In genomic region chr2:134482683-134483082, GRCm38 (mm10) we compare ENCODE assay signal across 8 mouse cellular contexts.
DNase-seq lines count a peak whose midpoint lies in the region; ATAC-seq and TF ChIP-seq lines count a peak whose summit lies in the region.

No protein-coding gene starts in this region.

- H3K4me1 ChIP-seq in kidney, embryonic 16.5 days (ENCODE audit: insufficient read depth, low read length): no peaks in the 10 kb centered on the region
- no peaks in the 10 kb centered on the region; a peak in 1 of 4 replicates for H3K4me1 ChIP-seq in CH12.LX (ENCODE audit: control insufficient read depth in 1 of 2, insufficient read depth in 2 of 2)
- H3K4me1 ChIP-seq in hindbrain, postnatal 0 days (ENCODE audit: insufficient read depth, low read length): no peaks in the 10 kb centered on the region

- H3K9me3 ChIP-seq in kidney, embryonic 16.5 days (ENCODE audit: low read length): no peaks in the 10 kb centered on the region
- no peaks in the 10 kb centered on the region for H3K9me3 ChIP-seq in CH12.LX (replicated peaks; ENCODE audit: low read length)
- no peaks in the 10 kb centered on the region for H3K9me3 ChIP-seq in hindbrain, postnatal 0 days (ENCODE audit: low read length)

- no peak for TF ChIP-seq EP300 in CH12.LX (IDR thresholded peaks at IDR 0.05; ENCODE audit: low read length)

- DNase-seq in kidney, adult 11 months: no peak
- peak; percentile 56 for DNase-seq in CH12.LX (ENCODE audit: extremely low read depth)
- peak; percentile 67 for DNase-seq in brain, embryonic 14.5 days (ENCODE audit: low read depth)
- DNase-seq in hindbrain, postnatal 0 days (ENCODE audit: low spot score): peak; percentile 70
- no peak for DNase-seq in adrenal gland, postnatal 14 days
- no peak for DNase-seq in urinary bladder, postnatal 36 days (ENCODE audit: low spot score in 2 of 2)
- DNase-seq in spleen, postnatal 36 days (ENCODE audit: low spot score in 2 of 2): no peak

- H3K79me2 ChIP-seq in CH12.LX (replicated peaks; ENCODE audit: control insufficient read depth, extremely low read depth, insufficient read depth, poor library complexity, severe bottlenecking): no peaks in the 10 kb centered on the region

- peak in 1 of 2 experiments; percentile 58; a peak in 2 of 4 replicates for TF ChIP-seq CTCF in CH12.LX (conservative IDR thresholded peaks at IDR 0.05 in 1 of 2, IDR thresholded peaks at IDR 0.05 in 1 of 2; ENCODE audit: low read depth in 2 of 2, low read length in 2 of 2)
- TF ChIP-seq CTCF in brain, embryonic 14.5 days (IDR thresholded peaks at IDR 0.05; ENCODE audit: borderline replicate concordance, extremely low read depth, insufficient read depth, insufficient read length): peak; percentile 59; the same call in 1 of the 2 replicates
- peak; percentile 74 for TF ChIP-seq CTCF in hindbrain, postnatal 0 days (IDR thresholded peaks at IDR 0.05; ENCODE audit: low read depth)

- no peaks in the 10 kb centered on the region for H3K27me3 ChIP-seq in kidney, embryonic 16.5 days (ENCODE audit: insufficient read depth, low read length)
- H3K27me3 ChIP-seq in CH12.LX (replicated peaks): no peaks in the 10 kb centered on the region
- H3K27me3 ChIP-seq in hindbrain, postnatal 0 days (ENCODE audit: insufficient read depth, low read length): no peaks in the 10 kb centered on the region

- no peaks in the 10 kb centered on the region for H3K36me3 ChIP-seq in kidney, embryonic 16.5 days (ENCODE audit: insufficient read depth, low read length)
- no peaks in the 10 kb centered on the region for H3K36me3 ChIP-seq in CH12.LX (replicated peaks in 1 of 2; ENCODE audit: control insufficient read depth in 1 of 2, insufficient read depth in 1 of 2, low read length in 1 of 2)
- no peaks in the 10 kb centered on the region for H3K36me3 ChIP-seq in hindbrain, postnatal 0 days (ENCODE audit: insufficient read depth, low read length)

- dilution Hi-C loops in CH12.LX (cut with MboI; ENCODE audit: extremely low pct_ligation_motif_present, extremely low pct_unique_long_range_greater_than_20kb, low sequenced_read_pairs): no loop called here

- in situ Hi-C loops in CH12.LX (cut with MboI; ENCODE audit: low pct_ligation_motif_present, low pct_unique_long_range_greater_than_20kb, low sequenced_read_pairs): loop anchor here (25.0 kb wide), 1 partner anchor 395 kb away; no protein-coding TSS in a partner anchor

- H3K27ac ChIP-seq in kidney, embryonic 16.5 days (ENCODE audit: low read length): no peak overlapping the region
- H3K27ac ChIP-seq in CH12.LX (ENCODE audit: insufficient read depth, low read depth): no peak overlapping the region
- no peak overlapping the region for H3K27ac ChIP-seq in hindbrain, postnatal 0 days

- H3K4me3 ChIP-seq in kidney, embryonic 16.5 days (ENCODE audit: low read length): no peak overlapping the region
- H3K4me3 ChIP-seq in CH12.LX (replicated peaks in 1 of 3; ENCODE audit: low read depth in 2 of 3, low read length in 2 of 3, poor library complexity in 1 of 3): no peak overlapping the region
- H3K4me3 ChIP-seq in hindbrain, postnatal 0 days (ENCODE audit: low read length): no peak overlapping the region

- no peak for TF ChIP-seq POLR2A in CH12.LX (IDR thresholded peaks at IDR 0.05; ENCODE audit: low read depth, low read length)
- no peak for TF ChIP-seq POLR2A in brain, embryonic 14.5 days (IDR thresholded peaks at IDR 0.05; ENCODE audit: borderline replicate concordance, extremely low read depth, insufficient read depth, insufficient read length, poor library complexity, severe bottlenecking)

- ATAC-seq in kidney, embryonic 16.5 days (ENCODE audit: low FRiP score, low TSS enrichment): 0 out of 2 replicates have a peak, but pooled peaks have one; percentile 12
- peak; percentile 70; the same call in 1 of the 2 replicates for ATAC-seq in hindbrain, postnatal 0 days

- no peak overlapping the region for H3K4me2 ChIP-seq in kidney, embryonic 16.5 days (replicated peaks; ENCODE audit: low read depth, low read length)
- no peak overlapping the region for H3K4me2 ChIP-seq in CH12.LX (ENCODE audit: insufficient read depth, low read depth, poor library complexity, severe bottlenecking)
- no peak overlapping the region for H3K4me2 ChIP-seq in hindbrain, postnatal 0 days (ENCODE audit: low read depth, low read length)

- 27% methylated on average over 4 of the region's 4 CpGs for WGBS in kidney, embryonic 16.5 days
- 38% methylated on average over 4 of the region's 4 CpGs for WGBS in hindbrain, postnatal 0 days

- no peak overlapping the region for H3K9ac ChIP-seq in kidney, embryonic 16.5 days (replicated peaks; ENCODE audit: low read length)
- no peak overlapping the region for H3K9ac ChIP-seq in CH12.LX (ENCODE audit: insufficient read depth, low read depth)
- no peak overlapping the region for H3K9ac ChIP-seq in hindbrain, postnatal 0 days (replicated peaks; ENCODE audit: low read length)

- TF ChIP-seq RAD21 in CH12.LX (IDR thresholded peaks at IDR 0.05; ENCODE audit: low read depth, low read length): peak; percentile 51

TF ChIP-seq in CH12.LX, 34 proteins besides CTCF, POLR2A, EP300 and RAD21:
- TF ChIP-seq SMC3 (IDR thresholded peaks at IDR 0.05; ENCODE audit: low read depth, low read length): peak; percentile 23; the same call in 1 of the 2 replicates
- no peak for TF ChIP-seq POLR2AphosphoS2 (IDR thresholded peaks at IDR 0.05; ENCODE audit: low read depth, low read length)

Comparison
In these comparisons a context has a peak if more than half of its experiments do, and no peak if none do; other contexts are left out.
1. DNase-seq: peak in CH12.LX (single experiment), brain, embryonic 14.5 days (single experiment) and hindbrain, postnatal 0 days (single experiment); none in kidney, adult 11 months (single experiment), adrenal gland, postnatal 14 days (single experiment), urinary bladder, postnatal 36 days (0 of 2) and spleen, postnatal 36 days (0 of 2).